Mouse (Mus musculus): ENCODE measurements around the gene Aim2. TPM values are rescaled to one million over a fixed set of nuclear protein-coding genes. Genes with fewer than 3 reads are reported as not detected.
A peak's percentile ranks its signal among the peaks of the same experiment; 100 is the strongest.
"Not testable (repeated sequence)": the region's sequence is repeated elsewhere in the genome, so short reads cannot be mapped to it uniquely, and the experiment has no call there.

Aim2 gene
- total RNA-seq, 2 experiments from 2014 or later = 0.91 to 1.2 TPM

DNA sequence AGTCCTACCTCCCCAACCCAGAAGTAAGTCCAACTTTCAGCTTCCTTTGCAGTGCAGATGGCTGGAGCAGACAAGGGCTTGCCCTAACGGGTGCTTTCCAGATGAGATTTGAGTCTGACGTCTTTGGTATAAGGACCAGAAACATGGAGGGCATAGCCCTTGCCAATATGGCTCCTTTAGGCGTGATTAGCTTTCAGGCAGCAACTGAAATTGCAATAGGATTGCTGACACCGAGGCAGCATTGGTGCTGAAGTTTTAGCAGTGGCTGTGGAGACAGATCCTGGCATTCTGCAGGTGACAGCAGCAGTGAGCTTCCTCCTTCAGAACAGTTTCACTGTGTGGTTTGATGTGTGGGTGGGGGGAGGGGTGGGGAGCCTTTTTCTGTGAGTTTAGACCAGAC is 90.5 kb downstream of the Aim2 start:
- no peak for DNase-seq
- intact Hi-C loops (cut with DNase I) = no loop called here

DNA sequence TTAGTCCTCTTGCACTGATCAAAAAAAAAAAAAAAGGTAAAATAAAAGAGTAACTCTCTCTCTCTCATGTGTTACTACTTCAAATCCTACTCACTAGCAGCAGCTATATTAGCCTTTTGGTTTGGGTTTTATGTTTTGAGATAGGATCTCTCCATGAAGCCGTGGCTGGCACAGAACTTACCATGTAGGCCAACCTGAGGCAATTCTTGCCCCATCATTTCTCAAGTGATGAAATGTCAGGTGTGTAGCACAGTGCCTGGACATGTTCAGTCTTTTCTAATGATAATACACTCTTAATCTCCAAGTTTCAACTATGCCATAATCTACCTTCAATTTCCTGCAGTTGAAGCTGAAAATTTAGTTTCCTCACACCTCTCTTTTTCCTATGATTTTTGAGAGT is 92.4 kb downstream of the Aim2 start:
- no peak for DNase-seq
- intact Hi-C loops (cut with DNase I) = no loop called here

DNA sequence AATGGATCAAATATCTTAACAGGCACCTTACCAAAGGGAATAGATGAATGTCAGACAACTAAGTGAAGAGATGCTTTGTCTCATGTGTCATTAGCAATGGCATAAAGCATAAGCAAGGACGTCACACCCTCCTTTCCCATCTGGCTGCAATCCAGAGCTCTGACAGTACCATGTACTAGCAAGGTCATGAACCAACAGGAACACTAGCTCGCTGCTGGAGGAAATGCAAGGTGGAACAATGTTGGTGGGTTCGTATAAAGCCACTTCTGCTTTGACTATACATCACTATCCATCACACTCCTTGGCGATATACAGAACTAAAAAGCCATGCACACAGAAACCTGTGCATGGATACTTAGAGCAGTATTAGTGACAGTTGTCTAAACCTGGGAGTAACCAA is 96.4 kb downstream of the Aim2 start:
- intact Hi-C loops (cut with DNase I) = no loop called here
- DNase-seq = no peak

DNA sequence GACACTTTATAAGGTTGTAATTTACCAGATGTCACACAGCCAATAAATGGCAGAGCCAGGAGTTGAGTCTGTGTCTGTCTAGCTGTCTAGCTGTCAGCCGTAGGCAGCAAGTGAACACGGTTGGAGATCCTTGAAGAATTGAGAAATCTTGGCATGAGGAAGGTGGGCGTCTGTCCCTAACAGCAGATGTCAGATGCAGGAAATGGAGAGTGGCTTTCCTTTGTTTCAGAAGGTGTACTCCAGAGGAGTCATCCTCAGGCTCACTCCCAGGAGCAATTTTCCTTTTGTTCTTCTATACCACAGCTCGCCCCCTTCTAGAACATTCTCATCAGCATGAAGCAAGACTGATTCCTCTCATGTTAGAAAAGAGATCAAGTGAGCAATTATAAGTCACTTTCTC is 99.9 kb downstream of the Aim2 start:
- intact Hi-C loops (cut with DNase I) = loop anchor here (10.0 kb wide), 1 partner anchor 754 kb away; no protein-coding TSS in a partner anchor
- DNase-seq = no peak

DNA sequence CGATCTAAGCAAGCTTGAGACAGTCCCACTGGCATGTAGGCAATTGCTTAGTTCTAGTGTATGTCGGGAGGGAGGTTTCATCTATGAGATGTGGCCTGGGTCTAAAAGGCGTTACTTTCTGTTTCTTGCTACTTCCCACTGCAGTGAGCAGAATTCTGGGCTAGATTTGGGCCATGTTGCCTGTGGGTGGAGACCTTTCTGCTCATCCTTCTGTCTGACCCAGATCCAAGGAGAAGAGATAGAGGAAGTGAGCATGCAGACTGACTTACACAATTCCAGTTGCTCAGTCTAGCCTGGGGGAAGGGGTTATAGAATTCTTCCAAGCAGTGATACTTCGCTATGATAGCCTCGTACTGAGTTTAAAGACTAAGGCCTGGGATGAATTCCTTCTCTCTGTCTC is 101.0 kb downstream of the Aim2 start:
- no peak for DNase-seq
- intact Hi-C loops (cut with DNase I) = loop anchor here (10.0 kb wide), 1 partner anchor 753 kb away; no protein-coding TSS in a partner anchor

DNA sequence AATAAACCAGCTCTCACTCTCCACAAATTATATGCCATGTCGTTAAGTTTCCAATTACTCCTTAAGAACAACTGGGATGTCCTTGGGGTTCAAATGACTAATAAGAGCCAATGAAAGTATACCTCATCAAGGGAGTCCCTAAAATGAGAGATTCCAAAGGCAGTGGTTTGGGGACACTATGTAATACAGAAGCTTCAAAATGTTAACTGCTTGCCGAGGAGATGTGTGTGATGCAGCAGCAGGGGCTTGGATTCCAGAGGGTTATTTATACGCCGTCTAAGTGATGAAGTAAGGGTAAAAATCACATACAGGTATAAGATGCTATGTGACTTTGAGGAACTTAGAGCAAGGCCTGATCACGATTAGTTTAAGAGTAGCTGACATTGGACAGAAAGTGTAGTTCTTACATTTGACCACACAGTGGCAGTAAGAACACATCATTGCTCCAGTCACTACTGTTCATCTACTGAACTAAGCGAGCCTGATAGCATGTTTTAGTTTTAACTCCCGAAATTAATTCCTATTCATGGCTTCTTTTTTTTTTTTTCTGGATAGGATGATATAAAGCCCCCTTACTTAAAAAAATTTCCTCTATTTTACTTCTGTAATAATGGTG is 105.6 kb downstream of the Aim2 start:
- DNase-seq = peak; percentile 13 to 45
- intact Hi-C loops (cut with DNase I) = loop anchor here (1.0 to 10.0 kb wide), 3 partner anchors 647 to 1011 kb away; no protein-coding TSS in a partner anchor

DNA sequence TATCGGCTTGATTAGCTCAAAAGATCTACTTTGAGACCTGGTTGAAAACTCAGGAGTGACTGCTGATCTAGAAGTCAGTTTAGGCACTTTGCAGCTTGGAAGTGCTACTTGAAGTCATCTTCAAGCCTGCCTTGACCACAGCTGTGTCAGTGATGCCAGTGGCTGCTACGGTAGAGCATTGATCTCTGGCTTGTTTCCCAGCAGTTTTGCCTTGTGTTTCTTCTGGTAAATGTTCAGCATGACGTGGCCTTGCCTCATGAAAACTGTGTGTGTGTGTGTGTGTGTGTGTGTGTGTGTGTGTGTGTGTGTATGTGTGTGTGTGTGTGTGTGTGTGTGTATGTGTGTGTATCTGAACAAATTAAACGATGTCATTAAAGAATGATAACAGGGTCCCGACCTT is 106.1 kb downstream of the Aim2 start:
- intact Hi-C loops (cut with DNase I) = loop anchor here (1.0 to 10.0 kb wide), 3 partner anchors 647 to 1011 kb away; no protein-coding TSS in a partner anchor
- DNase-seq = no peak

DNA sequence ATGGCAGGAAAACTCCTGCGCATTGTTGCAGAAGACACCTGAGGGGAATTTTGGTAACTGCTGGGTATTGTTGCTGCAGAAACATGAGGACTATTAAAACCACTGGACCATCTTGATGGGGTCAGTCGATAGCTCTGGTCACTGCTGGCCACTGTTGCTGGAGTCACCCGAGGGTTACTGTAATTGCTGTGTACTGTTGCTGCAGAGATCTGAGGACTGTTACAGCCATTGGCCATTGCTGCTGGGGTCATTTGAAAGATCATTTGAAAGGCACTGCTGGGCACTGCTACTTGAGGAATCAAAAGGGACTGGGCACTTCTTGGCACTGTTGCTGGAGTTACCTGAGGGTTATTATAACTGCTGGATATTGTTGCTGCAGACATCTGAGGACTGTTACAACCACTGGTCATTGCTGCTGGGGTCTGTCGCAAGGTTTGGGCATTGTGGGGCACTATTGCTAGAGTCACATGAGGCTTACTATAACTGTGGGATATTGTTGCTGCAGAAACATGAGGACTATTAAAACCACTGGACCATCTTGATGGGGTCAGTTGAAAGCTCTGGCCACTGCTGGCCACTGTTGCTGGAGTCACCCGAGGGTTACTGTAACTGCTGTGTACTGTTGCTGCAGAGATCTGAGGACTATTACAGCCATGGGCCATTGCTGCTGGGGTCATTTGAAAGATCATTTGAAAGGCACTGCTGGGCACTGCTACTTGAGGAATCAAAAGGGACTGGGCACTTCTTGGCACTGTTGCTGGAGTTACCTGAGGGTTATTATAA is 129.9 kb downstream of the Aim2 start:
- intact Hi-C loops (cut with DNase I) = not testable (repeated sequence)

DNA sequence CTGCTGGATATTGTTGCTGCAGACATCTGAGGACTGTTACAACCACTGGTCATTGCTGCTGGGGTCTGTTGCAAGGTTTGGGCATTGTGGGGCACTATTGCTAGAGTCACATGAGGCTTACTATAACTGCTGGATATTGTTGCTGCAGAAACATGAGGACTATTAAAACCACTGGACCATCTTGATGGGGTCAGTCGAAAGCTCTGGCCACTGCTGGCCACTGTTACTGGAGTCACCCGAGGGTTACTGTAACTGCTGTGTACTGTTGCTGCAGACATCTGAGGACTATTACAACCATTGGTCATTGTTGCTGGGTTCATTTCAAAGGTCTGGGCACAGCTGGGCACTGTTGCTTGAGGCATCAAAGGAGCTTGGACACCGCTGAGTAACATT is 130.5 kb downstream of the Aim2 start:
- DNase-seq; intact Hi-C loops (cut with DNase I): not testable (repeated sequence)

More for the DNA sequence above, 129.9 kb downstream of the Aim2 start:
- not testable (repeated sequence) for DNase-seq

DNA sequence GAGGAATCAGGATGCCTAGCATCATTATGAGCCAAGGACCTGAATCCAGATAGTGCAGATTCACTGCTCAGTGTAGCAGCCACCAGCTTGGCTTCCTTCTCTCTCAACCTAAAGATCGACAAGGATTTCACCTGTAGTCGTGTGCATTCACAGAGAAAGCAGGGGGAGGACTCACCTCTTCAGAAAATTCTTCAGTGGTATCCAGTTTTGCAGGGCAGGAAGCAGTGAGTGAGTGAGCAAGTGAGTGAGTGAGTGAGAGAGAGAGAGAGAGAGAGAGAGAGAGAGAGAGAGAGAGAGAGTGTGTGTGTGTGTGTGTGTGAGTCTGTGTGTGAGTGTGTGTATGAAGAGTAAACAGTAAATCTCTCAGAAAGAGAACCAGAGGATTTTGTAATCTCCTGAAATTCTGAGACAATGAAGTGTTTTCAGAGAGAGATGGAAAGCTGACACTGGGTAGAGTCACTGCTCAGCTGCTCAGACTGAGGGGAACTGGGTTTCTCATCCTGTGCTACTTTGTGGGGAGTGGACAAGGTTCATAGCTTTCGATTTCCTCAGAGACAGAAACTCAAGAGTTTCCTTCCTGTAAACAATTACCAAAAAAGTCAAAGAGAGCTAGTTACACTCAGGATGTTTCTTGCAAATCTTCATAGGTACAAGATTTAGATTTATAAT is 140.3 kb downstream of the Aim2 start, which contains the start of gene Ifi206:
Gene Ifi206, minus strand, starts transcription at position 230 of the 669 bp plus-strand sequence.
- DNase-seq; intact Hi-C loops (cut with DNase I): not testable (repeated sequence)

DNA sequence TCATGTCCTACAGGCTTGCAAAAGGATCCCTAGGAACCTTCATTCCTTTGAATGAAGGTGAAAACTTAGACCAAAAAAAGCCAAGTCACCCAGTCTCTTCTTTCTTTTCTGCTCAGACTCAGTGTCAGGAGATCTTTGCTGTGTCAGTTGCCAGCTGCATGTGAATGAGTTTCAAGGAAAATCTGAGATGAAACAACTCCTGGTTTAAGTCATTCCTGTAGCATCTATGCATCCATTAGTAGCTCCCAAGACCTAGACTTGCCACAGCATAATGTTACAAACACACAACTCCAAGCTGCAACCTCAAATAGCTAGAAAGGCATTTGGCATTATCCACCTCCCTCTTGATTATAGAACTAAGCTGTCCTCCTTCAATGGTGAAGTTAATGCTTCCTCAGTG is 140.8 kb downstream of the Aim2 start:
- intact Hi-C loops (cut with DNase I); DNase-seq: not testable (repeated sequence)

DNA sequence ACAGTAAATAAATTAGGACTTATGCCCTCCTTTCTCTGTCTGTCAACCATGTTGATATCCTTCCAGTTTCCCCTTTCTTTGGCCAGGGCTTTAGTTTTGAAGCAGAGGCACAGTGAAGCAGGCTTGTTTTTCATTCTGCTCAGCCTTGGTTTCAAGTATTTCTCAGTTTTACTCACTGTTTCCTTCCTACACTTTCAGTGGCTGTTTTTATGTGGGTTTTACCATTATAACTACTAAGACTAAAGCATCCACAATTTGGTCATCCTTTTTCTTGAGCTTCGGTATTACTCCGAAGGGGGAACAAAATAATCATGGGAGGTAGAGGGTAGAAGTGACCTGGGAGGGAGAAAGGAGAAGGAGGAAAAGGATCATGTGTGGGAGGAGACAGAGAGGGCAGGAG is 159.9 kb downstream of the Aim2 start:
- intact Hi-C loops (cut with DNase I); DNase-seq: not testable (repeated sequence)

Other genes starting within 250 kb of the Aim2 start
- gene Olfr1408, start 213.5 kb upstream of the Aim2 start, total RNA-seq (2021) = not detected
- gene Olfr1406, start 160.2 kb upstream of the Aim2 start, total RNA-seq (2021) = not detected
- not detected for gene Olfr218, start 153.1 kb upstream of the Aim2 start, total RNA-seq (2021)
- gene Olfr1404, start 138.5 kb upstream of the Aim2 start, total RNA-seq (2021) = not detected
- not detected for gene Fcer1a, start 123.7 kb upstream of the Aim2 start, total RNA-seq (2021)
- gene Olfr418, start 84.9 kb upstream of the Aim2 start, total RNA-seq (2021) = not detected
- gene Mptx2, start 73.1 kb upstream of the Aim2 start, total RNA-seq (2021) = not detected
- 1 to 10 TPM in 1 of 2 experiments, under 1 TPM in 1; 0.83 to 1.3 TPM for gene Ackr1, start 17.1 kb upstream of the Aim2 start, total RNA-seq (2021)
- 1 to 10 TPM; 3.1 to 3.2 TPM for gene Cadm3, start 16.8 kb downstream of the Aim2 start, total RNA-seq (2021)
- gene Ifi206, start 140.2 kb downstream of the Aim2 start, total RNA-seq (2021) = under 1 TPM; 0.17 to 0.37 TPM
- gene Ifi214, start 185.1 kb downstream of the Aim2 start, total RNA-seq (2021) = not detected
- gene Ifi213, start 248.4 kb downstream of the Aim2 start, total RNA-seq (2021) = under 1 TPM in 1 of 2 experiments, not detected in 1; 0.39 TPM